Mouse (Mus musculus) bone marrow, adult 2 months (tissue): ENCODE measurements around the gene Ric8b.

Experiments used
- CTCF ChIP-seq: fragments of 200-500 bp; IDR thresholded peaks from 2 replicates; pipeline ENCODE4 v1.5.1; 2011; ENCODE audit warnings: low read length, control low read depth; ENCODE audit not compliant: control insufficient read depth, insufficient read depth
- POLR2A ChIP-seq: fragments of 200-500 bp; IDR thresholded peaks from 2 replicates; pipeline ENCODE4 v1.6.1; 2011; ENCODE audit warnings: low read depth, mild to moderate bottlenecking, control low read depth, low read length, borderline replicate concordance; ENCODE audit not compliant: control insufficient read depth

DNA sequence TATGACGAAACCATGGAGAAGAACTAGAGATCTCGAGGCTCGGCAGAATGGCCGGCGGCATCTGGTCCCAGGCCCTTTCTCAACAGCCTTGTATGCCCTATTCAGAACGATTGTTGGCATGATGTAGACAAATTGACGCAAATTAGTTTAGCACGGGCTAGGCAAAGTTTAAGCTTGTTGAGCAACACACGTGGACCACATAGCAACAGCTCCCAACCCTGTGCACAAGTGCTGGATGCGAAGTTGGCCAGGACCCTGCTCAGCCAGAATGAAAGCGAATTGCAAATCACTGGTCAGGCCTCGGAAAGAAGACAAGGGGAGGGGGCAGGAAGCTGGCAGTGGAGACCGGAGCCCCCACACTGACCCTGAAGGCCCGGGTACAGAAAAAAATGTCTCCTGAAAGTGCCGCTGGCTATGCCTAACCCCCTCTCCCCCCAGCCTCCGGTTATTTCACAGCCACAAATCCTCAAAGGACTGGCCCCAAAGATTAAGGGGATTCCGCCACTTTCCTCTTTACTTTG lies 126.8 kb downstream of the Ric8b start:
- TF ChIP-seq CTCF: no peak
- TF ChIP-seq POLR2A: no peak
